Mouse (Mus musculus): ENCODE measurements at regions not wholly inside any gene's neighbourhood (a gene's known extent, or its start where the extent isn't known, plus 50 kb on each side); places are given as distances from the start of the nearest gene placed in this dataset.
A peak's percentile ranks its signal among the peaks of the same experiment; 100 is the strongest.

DNA sequence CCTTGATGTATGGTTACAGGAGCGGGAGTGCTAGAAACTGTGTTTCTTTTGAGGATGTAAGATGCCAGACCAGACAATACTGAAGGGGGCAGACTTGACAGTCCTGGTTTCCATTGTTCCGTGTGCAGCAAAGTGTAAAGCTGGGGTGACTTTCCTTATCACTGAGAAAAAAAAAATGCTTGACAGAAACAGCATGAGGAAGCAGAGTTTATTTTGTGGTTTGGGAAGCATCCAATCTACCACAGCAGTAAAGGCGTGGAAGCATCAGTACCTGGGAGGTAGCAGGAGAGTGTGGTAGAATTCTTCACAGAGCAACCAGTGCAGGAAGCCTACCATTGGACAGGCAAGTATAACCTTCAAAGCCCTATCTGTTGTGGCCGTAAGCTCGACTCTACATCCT, 322.3 kb downstream of the Mycn start:
- 68% methylated on average over 5 of the region's 5 CpGs for WGBS
- peaks cover 3% of the 10 kb centered on the region; the same call in 1 of the 2 replicates for H3K4me1 ChIP-seq (replicated peaks)
- no peak for ATAC-seq (replicated peaks; ENCODE audit: insufficient number of reproducible peaks, insufficient read depth, low FRiP score, low read depth)
- no peak overlapping the region for H3K4me2 ChIP-seq
- no peaks in the 10 kb centered on the region for H3K36me3 ChIP-seq
- no peak overlapping the region for H3K9ac ChIP-seq
- no peaks in the 10 kb centered on the region for H3K9me3 ChIP-seq (replicated peaks)
- no peak overlapping the region for H3K4me3 ChIP-seq
- no peak overlapping the region for H3K27ac ChIP-seq
- H3K27me3 ChIP-seq = no peaks in the 10 kb centered on the region

DNA sequence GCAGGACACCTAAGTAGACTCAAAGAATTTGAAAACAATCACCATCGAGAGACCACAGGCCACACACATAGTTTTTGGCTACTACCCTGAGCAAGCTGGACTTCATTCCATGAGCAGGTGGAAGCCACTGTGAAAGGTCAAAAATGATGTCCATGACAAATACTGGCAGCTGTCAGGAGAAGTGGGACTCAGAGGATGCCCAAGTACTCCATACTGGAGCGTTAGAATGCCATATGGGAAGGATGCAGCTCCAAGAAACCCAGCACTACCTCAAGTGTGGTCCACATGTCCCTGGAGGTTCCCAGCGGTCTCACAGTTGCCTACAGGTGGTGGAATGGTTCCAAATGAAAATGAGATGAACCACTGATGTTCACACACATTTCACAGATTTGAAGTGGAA, 329.2 kb downstream of the Mycn start:
- H3K4me3 ChIP-seq = no peak overlapping the region

DNA sequence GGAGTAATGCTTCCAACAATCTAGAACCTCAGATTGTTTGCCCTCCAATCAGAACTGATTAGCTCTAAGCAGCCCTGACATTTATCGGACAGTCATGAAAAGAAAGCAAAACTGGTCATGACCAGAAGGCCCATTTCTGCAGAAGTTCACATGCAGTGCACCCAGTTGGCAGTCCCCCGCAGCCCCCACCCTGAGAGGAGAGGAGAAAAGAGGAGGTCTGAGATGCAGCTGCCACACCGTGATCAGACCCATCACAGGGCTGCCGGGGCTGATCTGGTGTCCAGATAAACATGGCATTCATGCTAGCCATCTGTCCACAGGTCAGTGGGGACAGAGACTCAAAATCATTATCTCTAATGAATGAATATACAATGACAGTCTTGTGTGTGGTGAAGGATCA, 330.9 kb downstream of the Mycn start:
- H3K4me3 ChIP-seq = no peak overlapping the region
- no peak for ATAC-seq (replicated peaks; ENCODE audit: insufficient number of reproducible peaks, insufficient read depth, low FRiP score, low read depth)
- H3K27ac ChIP-seq = no peak overlapping the region
- H3K27me3 ChIP-seq = no peaks in the 10 kb centered on the region
- peaks cover 8% of the 10 kb centered on the region for H3K4me1 ChIP-seq (replicated peaks)
- H3K9ac ChIP-seq = no peak overlapping the region
- H3K4me2 ChIP-seq = no peak overlapping the region
- 61% methylated on average over 4 of the region's 4 CpGs for WGBS
- no peaks in the 10 kb centered on the region for H3K36me3 ChIP-seq
- no peaks in the 10 kb centered on the region for H3K9me3 ChIP-seq (replicated peaks)

More for the DNA sequence above, 329.2 kb downstream of the Mycn start:
- H3K9ac ChIP-seq = no peak overlapping the region
- no peaks in the 10 kb centered on the region for H3K36me3 ChIP-seq
- no peak overlapping the region for H3K4me2 ChIP-seq
- WGBS = 84% methylated on average over 3 of the region's 3 CpGs
- peaks cover 8% of the 10 kb centered on the region for H3K4me1 ChIP-seq (replicated peaks)
- H3K9me3 ChIP-seq (replicated peaks) = no peaks in the 10 kb centered on the region
- no peak for ATAC-seq (replicated peaks; ENCODE audit: insufficient number of reproducible peaks, insufficient read depth, low FRiP score, low read depth)
- no peak overlapping the region for H3K27ac ChIP-seq
- no peaks in the 10 kb centered on the region for H3K27me3 ChIP-seq

DNA sequence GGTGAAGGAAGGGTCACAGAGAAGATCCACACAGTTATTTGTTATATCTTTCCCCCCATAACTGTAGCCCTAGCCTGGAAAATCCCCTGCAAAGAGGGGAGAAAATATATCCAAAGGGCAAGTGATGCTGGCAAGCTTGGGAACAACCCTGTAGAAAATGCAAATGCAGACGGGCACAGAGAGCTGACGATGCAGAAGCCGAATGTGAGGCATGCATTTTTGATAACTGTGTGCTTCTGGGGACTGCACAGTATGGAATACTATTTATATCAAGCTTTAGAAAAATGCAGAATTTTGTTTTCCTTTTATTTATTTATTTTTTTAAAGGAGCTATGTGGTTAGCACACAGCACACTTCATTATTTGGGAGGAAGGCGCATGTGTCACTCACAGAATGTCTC, 333.7 kb downstream of the Mycn start:
- peaks cover 8% of the 10 kb centered on the region for H3K4me1 ChIP-seq (replicated peaks)
- 62% methylated on average over 4 of the region's 4 CpGs for WGBS
- H3K9ac ChIP-seq = no peak overlapping the region
- no peaks in the 10 kb centered on the region for H3K27me3 ChIP-seq
- peak overlapping the region; percentile 20 for H3K27ac ChIP-seq
- H3K4me2 ChIP-seq = no peak overlapping the region
- no peaks in the 10 kb centered on the region for H3K9me3 ChIP-seq (replicated peaks)
- no peak for ATAC-seq (replicated peaks; ENCODE audit: insufficient number of reproducible peaks, insufficient read depth, low FRiP score, low read depth)
- no peak overlapping the region for H3K4me3 ChIP-seq
- H3K36me3 ChIP-seq = no peaks in the 10 kb centered on the region

DNA sequence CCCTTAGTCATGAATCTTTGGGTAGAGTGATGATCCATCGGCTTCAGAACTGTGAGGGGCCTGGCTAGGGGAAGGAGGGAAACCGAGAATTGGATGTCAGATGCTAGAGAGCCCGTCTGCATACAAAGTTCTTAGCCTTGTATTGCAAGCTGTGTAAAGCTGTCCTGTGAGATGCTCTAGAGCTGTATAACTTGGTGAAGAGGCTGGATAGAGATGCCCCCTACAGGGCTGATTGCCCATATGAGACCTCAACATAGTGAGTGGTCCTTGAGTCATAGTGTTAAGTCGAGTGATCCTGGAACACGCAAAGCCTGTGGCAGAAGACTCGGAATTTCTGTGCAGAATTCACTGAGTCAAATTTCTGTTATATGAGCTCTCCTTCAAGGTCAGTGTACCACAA, 334.8 kb downstream of the Mycn start:
- H3K27me3 ChIP-seq = no peaks in the 10 kb centered on the region
- no peak overlapping the region for H3K27ac ChIP-seq
- H3K4me2 ChIP-seq = no peak overlapping the region
- 86% methylated on average over 6 of the region's 6 CpGs for WGBS
- no peak overlapping the region for H3K4me3 ChIP-seq
- H3K9ac ChIP-seq = no peak overlapping the region
- no peak for ATAC-seq (replicated peaks; ENCODE audit: insufficient number of reproducible peaks, insufficient read depth, low FRiP score, low read depth)
- peaks cover 8% of the 10 kb centered on the region for H3K4me1 ChIP-seq (replicated peaks)
- H3K36me3 ChIP-seq = no peaks in the 10 kb centered on the region
- no peaks in the 10 kb centered on the region for H3K9me3 ChIP-seq (replicated peaks)

DNA sequence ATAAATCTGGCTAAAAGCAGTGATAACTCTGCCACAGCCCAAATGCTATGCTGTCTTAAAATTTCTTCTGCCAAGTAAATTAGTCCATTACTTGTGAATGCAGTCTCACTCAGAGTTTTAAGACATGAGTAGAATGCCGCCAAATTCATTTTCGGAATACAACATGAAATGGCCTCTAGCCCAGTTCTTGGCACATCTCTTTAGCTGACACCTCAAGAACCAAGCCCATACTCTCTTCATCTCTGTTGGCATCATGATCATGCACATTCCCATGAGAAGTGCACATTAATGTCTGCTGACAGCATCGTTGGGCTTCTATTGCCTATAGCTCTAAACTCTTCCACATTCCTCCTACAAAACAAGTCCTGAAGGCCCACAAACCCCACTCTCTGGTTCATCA, 336.2 kb downstream of the Mycn start:
- no peak overlapping the region for H3K4me2 ChIP-seq
- 90% methylated on average over 3 of the region's 3 CpGs for WGBS
- ATAC-seq (replicated peaks; ENCODE audit: insufficient number of reproducible peaks, insufficient read depth, low FRiP score, low read depth) = no peak
- no peaks in the 10 kb centered on the region for H3K9me3 ChIP-seq (replicated peaks)
- peaks cover 8% of the 10 kb centered on the region for H3K4me1 ChIP-seq (replicated peaks)
- no peak overlapping the region for H3K4me3 ChIP-seq
- no peak overlapping the region for H3K27ac ChIP-seq
- no peak overlapping the region for H3K9ac ChIP-seq
- H3K36me3 ChIP-seq = no peaks in the 10 kb centered on the region
- no peaks in the 10 kb centered on the region for H3K27me3 ChIP-seq

DNA sequence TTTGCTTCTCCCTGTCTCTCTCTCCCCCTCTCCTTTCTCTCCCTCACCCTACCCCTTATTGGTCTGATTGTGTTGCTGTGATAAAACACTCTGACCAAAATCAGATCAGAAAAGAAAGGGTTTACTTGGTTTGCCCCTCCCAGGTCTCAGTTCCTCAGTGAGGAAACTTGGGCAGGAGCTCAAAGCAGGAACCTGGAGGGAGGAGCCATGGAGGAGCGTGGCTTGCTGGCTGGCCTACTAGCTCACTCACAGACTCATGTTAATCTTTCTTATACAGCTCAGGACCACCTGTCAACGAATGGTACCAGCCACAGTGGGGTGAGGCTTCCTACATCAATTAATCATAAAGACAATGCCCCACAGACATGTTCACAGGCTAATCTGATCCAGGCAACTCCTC, 339.4 kb downstream of the Fam49a start:
- Histone ChIP-seq H3K27me3 (no peaks in the 10 kb centered on the region), H3K27ac (no peak overlapping the region), H3K4me3 (no peak overlapping the region), H3K4me2 (no peak overlapping the region), H3K9ac (no peak overlapping the region), H3K36me3 (no peaks in the 10 kb centered on the region), H3K9me3 (replicated peaks) (no peaks in the 10 kb centered on the region), H3K4me1 (replicated peaks) (no peaks in the 10 kb centered on the region)
- ATAC-seq (replicated peaks; ENCODE audit: insufficient number of reproducible peaks, insufficient read depth, low FRiP score, low read depth) = no peak
- WGBS = 46% methylated on average over 2 of the region's 2 CpGs

DNA sequence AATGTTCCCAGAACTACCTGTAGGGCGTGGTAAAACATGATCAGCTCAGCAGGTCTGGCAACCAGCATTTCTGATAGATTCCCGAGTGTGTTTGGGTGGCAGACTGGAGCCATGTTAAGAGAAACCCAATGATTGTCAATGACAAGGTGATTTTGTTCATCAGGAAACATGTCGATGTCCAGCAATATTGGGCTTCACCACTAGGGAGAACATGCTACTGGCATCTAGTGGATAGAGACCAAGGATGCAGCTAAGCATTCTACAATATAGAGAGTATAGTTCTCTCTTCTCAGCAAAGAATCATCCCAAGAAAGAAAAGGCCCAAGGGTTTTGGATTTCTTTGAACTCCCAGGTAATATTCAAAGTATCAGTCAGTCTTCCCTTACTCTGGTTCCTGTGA, 333.5 kb downstream of the Fam49a start:
- Histone ChIP-seq H3K9me3 (replicated peaks) (no peaks in the 10 kb centered on the region), H3K4me3 (no peak overlapping the region), H3K4me1 (replicated peaks) (peaks cover 13% of the 10 kb centered on the region), H3K9ac (no peak overlapping the region), H3K4me2 (no peak overlapping the region), H3K36me3 (no peaks in the 10 kb centered on the region), H3K27me3 (no peaks in the 10 kb centered on the region), H3K27ac (peak overlapping the region; percentile 69; the same call in 1 of the 2 replicates)
- ATAC-seq (replicated peaks; ENCODE audit: insufficient number of reproducible peaks, insufficient read depth, low FRiP score, low read depth) = no peak
- 68% methylated on average over 3 of the region's 3 CpGs for WGBS

DNA sequence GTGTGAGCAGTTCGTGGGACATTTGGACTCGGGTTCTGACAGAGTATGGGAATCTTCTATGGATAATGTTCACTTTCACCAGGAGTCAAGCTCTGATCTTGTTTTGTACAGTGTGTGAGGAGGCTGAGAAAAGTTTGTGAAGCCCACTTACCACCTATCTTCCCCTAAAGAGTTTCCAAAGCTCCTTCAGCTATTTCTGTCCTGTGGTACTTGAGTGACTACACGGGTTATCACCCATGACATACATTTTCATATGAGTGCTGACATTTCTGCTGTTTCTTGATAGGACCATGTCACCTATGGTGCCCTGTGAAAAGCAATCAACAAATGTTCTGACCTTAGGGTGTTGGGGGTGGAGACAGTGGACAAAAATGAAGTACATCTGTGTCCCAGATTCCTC, 332.6 kb downstream of the Fam49a start:
- Histone ChIP-seq H3K4me2 (no peak overlapping the region), H3K4me1 (replicated peaks) (peaks cover 13% of the 10 kb centered on the region), H3K36me3 (no peaks in the 10 kb centered on the region), H3K9ac (no peak overlapping the region), H3K27me3 (no peaks in the 10 kb centered on the region), H3K4me3 (no peak overlapping the region), H3K27ac (peak overlapping the region; percentile 69), H3K9me3 (replicated peaks) (no peaks in the 10 kb centered on the region)
- peak; percentile 77; the same call in 1 of the 2 replicates for ATAC-seq (replicated peaks; ENCODE audit: insufficient number of reproducible peaks, insufficient read depth, low FRiP score, low read depth)
- 57% methylated on average over 3 of the region's 3 CpGs for WGBS

DNA sequence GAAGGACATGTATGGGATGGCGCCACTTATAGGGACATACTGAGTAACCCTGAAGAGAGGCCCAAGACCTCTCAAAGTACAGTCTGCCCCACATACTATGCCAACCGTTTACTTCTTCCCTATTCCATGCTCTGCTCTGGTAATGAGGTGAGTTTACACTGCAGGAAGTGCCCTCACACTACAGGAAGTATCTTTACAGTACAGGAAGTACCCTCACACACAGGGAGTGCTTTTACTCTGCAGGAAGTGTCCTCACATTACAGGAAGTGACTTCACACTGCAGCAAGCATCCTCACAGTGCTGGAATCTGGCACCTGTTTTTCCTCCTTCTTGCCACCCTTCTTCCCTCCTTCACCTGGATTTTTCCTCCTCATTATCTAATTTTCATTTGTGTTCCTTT, 331.4 kb downstream of the Fam49a start:
- H3K27me3 ChIP-seq = no peaks in the 10 kb centered on the region
- no peaks in the 10 kb centered on the region for H3K9me3 ChIP-seq (replicated peaks)
- H3K4me2 ChIP-seq = no peak overlapping the region
- 86% methylated on average over 2 of the region's 2 CpGs for WGBS
- H3K4me1 ChIP-seq (replicated peaks) = peaks cover 13% of the 10 kb centered on the region
- H3K36me3 ChIP-seq = no peaks in the 10 kb centered on the region
- no peak overlapping the region for H3K27ac ChIP-seq
- no peak overlapping the region for H3K9ac ChIP-seq
- ATAC-seq (replicated peaks; ENCODE audit: insufficient number of reproducible peaks, insufficient read depth, low FRiP score, low read depth) = no peak
- H3K4me3 ChIP-seq = no peak overlapping the region

DNA sequence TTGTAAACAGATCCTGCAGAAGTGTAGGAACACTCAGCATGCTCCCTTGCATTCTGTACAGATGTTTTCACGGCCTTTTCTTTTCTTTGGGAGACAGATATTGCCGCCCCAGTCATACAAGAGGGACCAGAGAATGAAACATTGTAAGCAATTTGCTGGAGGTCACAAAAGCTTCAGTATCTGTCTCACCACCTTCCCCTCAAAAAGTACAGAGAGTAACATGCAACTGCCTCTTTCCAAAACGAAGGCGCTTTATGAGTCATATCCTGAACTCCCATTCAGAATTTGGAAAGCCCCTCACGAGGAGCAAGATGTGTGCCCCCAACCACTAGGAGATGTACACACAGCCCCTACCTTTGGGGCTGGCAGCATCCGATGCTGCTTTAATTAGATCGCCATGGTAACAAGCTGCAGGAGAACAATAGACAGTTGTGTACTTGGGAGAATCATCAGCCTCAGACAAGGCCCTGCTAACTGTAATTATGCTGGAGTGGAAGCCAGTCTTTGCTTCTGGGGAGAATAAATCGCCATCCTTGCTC, 328.9 kb downstream of the Fam49a start:
- no peaks in the 10 kb centered on the region for H3K9me3 ChIP-seq (replicated peaks)
- H3K4me2 ChIP-seq = no peak overlapping the region
- H3K27ac ChIP-seq = no peak overlapping the region
- no peaks in the 10 kb centered on the region for H3K36me3 ChIP-seq
- peaks cover 13% of the 10 kb centered on the region for H3K4me1 ChIP-seq (replicated peaks)
- H3K4me3 ChIP-seq = no peak overlapping the region
- H3K27me3 ChIP-seq = no peaks in the 10 kb centered on the region
- ATAC-seq (replicated peaks; ENCODE audit: insufficient number of reproducible peaks, insufficient read depth, low FRiP score, low read depth) = no peak
- WGBS = 79% methylated on average over 8 of the region's 8 CpGs
- no peak overlapping the region for H3K9ac ChIP-seq

DNA sequence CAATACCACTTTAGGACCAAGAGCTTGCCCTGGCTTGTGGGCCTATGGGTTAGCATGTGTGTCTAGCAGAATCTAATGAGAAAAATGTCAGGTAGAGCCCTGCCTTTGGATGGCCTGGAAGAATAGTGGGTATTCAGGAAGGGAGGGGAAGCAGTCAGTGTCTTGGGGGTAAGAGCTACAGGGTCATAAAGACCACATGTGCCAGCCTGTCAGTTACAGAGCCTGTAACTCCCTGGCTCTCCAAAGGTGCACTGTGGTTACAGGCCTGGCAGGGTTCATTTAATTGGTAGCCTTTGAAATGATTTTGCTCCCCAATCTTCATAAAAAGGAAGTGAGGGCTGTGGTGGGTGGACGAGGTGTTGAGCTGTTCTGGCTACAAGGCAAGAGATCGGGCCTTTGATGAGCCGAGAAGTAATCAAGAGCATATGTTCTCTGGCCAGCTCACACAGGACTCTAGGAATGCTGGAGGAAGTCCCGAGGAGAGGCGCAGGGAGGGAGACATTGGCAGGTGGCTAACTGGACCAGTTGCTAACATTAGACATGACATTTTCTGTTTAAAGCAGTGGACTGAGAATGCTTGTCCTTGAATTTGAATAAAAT, 326.9 kb downstream of the Fam49a start:
- Histone ChIP-seq H3K27me3 (no peaks in the 10 kb centered on the region), H3K4me3 (no peak overlapping the region), H3K27ac (no peak overlapping the region), H3K9ac (no peak overlapping the region), H3K9me3 (replicated peaks) (no peaks in the 10 kb centered on the region), H3K36me3 (no peaks in the 10 kb centered on the region), H3K4me1 (replicated peaks) (peaks cover under 1% of the 10 kb centered on the region; the same call in 1 of the 2 replicates), H3K4me2 (no peak overlapping the region)
- ATAC-seq (replicated peaks; ENCODE audit: insufficient number of reproducible peaks, insufficient read depth, low FRiP score, low read depth) = 0 out of 2 replicates have a peak, but pooled peaks have one; percentile 27
- WGBS = 58% methylated on average over 5 of the region's 5 CpGs
